Mouse (Mus musculus) frontal cortex, postnatal 25 days (tissue): ENCODE results near the gene Alk.

ENCODE experiments used
- DNase-seq, 2 experiments: peaks; one replicate each; pipeline ENCODE4 v3.0.0; 2022; ENCODE audit warnings: low spot score in 2 of 2

The Alk gene

DNA sequence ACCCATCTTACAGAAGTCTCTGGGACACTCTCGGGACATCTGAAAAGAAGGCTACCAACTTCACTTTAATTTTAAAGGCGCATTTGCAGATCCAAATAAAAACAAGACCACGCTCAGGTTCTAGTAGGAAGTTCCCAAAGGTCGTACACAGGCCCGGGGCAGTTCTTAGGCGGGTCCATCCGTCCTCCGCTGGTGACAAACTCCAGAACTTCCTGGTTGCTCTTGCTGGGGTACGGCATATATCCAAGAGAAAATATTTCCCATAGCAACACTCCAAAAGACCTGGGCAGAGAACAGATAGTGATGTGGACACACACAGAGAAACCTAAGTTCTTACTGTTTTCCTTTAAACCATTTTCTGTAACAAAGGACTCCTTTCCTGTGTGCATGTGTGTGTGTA, 729.6 kb downstream of the Alk start:
- DNase-seq = no peak

DNA sequence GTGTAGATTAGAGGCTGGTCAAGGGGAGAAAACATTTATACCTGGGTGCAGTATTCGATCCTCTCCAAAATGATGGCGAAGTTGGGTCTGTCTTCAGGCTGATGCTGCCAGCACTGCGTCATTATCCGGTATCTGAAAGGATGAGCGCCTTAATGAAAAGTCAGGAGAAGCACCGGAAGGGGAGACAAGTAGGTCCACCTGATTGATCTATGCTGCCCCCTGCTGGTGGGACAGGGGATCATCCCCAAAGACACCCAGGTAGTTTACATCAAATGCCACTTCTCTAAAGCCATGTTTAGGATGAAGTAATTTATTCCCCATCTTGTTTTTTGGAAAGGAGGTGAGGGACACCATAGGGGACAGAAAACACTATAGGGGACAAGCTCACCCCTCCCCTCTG, 730.4 kb downstream of the Alk start:
- peak; percentile 14 to 30 for DNase-seq

- DNase-seq = no peak
These were observed 731.5 kb downstream of the Alk start for GRCm38 (mm10) chr17:71872976-71873375.

DNA sequence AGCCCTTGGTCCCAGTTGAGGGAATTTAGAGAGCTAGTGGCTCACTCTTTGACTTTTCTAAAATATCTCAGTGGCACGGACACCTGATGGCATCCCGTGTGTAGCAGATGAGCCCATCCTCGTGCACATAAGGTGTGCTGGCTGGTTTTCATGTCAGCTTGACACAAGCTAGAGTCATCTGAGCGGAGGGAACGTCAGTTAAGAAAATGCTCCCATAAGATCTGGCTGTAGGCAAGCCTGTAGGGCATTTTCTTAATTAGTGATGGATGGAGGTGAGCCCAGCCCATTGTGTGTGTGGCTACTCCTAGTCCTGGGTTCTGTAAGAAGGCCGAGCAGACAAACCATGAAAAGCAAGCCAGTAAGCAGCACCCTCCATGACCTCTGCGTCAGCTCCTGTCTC, 732.4 kb downstream of the Alk start:
- DNase-seq = no peak

DNA sequence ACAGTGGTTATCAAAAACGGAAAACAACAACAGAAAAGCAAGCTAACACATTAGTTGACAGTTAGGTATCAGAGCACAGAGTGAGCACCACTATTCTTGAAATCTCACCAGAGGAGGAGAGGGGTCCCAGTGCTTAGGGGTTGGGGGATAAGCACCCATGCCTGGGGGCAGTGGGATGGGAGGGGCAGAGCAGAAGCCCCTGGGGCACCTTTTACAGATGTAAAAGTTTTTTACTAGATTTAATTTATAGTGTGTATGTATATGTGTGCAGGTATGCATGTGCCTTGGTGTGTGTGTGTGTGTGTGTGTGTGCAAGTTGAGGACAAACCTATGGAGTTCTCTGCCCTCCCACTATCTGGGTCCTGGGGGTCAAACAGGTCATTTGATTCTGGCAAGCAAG, 733.8 kb downstream of the Alk start:
- DNase-seq = no peak

GRCm38 (mm10) chr17:71870232-71870621, 734.2 kb downstream of the Alk start:
- no peak for DNase-seq

DNA sequence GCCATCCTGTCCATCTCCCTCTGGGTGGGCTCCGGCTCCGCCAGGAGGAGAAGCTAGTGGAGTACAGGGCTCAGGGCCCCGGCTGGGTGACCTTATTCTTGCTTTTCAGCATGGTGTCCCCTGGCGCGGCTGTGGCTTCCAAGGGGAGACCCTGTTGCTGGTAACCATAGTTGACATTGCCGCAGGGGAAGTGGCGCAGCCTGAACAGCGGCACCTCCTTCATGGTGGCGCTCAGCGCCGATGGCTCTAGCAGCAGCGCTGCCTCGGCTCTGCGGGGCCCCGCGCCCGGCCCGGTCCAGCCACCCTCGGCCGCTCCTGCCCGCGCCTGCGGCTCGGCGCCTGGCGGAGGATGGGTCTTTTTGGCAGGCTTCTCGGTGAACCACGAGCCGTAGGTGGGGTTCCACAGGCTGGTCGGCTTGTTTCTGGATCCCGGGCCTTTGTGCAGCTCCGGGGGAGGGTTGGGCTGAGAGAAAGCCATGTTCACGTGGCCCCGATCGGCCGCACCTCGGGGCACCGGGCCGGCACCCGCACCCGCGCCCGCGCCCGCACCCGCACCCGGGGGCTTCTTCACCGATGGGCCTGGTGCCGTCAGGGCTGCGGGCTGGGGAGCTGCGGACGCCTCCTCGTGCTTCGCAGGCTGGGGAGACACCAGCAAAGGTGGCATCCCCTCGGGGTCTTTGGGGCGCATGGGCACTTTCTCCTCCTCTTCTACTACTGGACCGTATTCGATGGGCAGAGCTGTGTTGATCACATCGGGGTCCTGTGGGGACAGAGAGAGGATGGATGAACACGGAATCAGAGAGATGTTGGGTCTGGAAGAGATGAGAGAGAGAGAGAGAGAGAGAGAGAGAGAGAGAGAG, 734.8 kb downstream of the Alk start:
- DNase-seq = peak in 1 of 2 experiments; percentile 13

GRCm38 (mm10) chr17:71868828-71869227, 735.6 kb downstream of the Alk start:
- no peak for DNase-seq

- DNase-seq = no peak
These were observed 736.5 kb downstream of the Alk start for GRCm38 (mm10) chr17:71867892-71868291.

GRCm38 (mm10) chr17:71865437-71865836, 739.0 kb downstream of the Alk start:
- DNase-seq = no peak

DNA sequence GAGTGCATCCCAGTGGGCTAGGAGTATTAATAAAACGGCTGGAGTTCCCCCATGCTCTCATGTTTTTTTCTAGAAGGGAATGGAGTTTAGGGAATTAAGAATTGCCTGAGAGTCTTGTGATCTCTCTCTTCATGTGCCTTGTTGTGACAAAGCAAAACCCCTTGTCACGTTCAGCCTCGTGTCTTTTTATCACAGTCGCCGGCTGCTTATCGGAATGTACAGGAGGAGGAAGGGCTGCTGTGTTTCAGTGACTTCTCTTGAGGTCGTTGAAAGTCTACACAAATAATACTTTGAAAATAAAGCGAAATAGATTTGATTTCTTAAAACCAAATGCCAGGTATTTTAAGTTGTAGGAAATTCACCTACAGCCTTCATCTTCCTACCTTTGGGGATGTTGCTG, 740.4 kb downstream of the Alk start:
- no peak for DNase-seq

GRCm38 (mm10) chr17:71862895-71863294, 741.5 kb downstream of the Alk start:
- DNase-seq = no peak

DNA sequence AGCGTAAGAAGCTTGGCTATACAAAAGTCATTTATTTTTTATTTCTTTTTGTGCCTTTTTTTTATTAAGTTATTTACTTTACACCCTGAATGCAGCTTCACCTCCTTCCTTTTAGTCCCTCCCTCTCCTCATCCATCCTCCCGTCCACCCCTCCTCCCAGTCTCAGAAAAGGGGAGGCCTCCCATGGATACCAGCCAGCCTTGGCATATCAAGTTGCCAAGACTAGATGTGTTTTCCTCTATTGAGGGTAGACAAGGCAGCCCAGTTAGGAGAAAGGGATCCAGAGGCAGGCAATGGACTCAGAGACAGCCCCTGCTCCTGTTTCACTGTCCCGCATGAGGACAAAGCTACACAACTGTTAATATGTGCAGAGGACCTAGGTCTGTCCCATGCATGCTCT, 742.2 kb downstream of the Alk start:
- DNase-seq = no peak

DNA sequence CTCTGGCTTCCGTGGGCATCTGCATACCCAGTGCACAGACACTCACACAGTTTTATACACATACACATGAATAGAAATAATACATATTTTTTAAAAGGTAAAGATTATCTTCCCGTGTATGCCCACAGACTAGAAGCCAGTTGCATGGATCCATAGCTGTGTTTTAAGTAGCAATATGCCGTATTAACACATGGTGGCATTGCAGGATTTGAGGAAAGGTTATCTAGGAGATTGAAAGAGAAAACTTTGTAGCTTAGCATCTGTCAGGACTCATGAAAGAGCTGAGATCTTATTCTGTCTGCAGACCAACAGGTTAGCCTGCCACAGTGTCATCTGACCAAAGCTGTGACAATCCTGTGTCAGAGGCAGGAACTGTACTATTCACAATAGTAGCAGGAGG, 772.5 kb downstream of the Alk start:
- no peak for DNase-seq

- DNase-seq = no peak
These were observed 775.6 kb downstream of the Alk start for GRCm38 (mm10) chr17:71828647-71829414.

GRCm38 (mm10) chr17:71827627-71828026, 776.8 kb downstream of the Alk start:
- no peak for DNase-seq

GRCm38 (mm10) chr17:71826603-71827002, 777.8 kb downstream of the Alk start:
- no peak for DNase-seq

- no peak for DNase-seq
These were observed 780.7 kb downstream of the Alk start for GRCm38 (mm10) chr17:71823622-71824306.
